Mouse (Mus musculus): Measurements from ENCODE around the gene Gm21992.

The Gm21992 gene

GRCm38 (mm10) chr19:4786313-4786712, 25.1 kb downstream of the Gm21992 start:
- TF ChIP-seq GATA4 (IDR thresholded peaks at IDR 0.05; ENCODE audit: insufficient replicate concordance, low read length) = no peak

GRCm38 (mm10) chr19:4785206-4785605, 26.2 kb downstream of the Gm21992 start:
- TF ChIP-seq GATA4 (IDR thresholded peaks at IDR 0.05; ENCODE audit: insufficient replicate concordance, low read length) = no peak

GRCm38 (mm10) chr19:4782891-4783290, 28.5 kb downstream of the Gm21992 start:
- TF ChIP-seq GATA4 (IDR thresholded peaks at IDR 0.05; ENCODE audit: insufficient replicate concordance, low read length) = no peak

GRCm38 (mm10) chr19:4772785-4773184, 38.6 kb downstream of the Gm21992 start:
- no peak for TF ChIP-seq GATA4 (IDR thresholded peaks at IDR 0.05; ENCODE audit: insufficient replicate concordance, low read length)

- TF ChIP-seq GATA4 (IDR thresholded peaks at IDR 0.05; ENCODE audit: insufficient replicate concordance, low read length) = no peak
These were observed 43.8 kb downstream of the Gm21992 start for GRCm38 (mm10) chr19:4767507-4768148.

- no peak for TF ChIP-seq GATA4 (IDR thresholded peaks at IDR 0.05; ENCODE audit: insufficient replicate concordance, low read length)
These were observed 48.5 kb downstream of the Gm21992 start for GRCm38 (mm10) chr19:4762876-4763275.

- no peak for TF ChIP-seq GATA4 (IDR thresholded peaks at IDR 0.05; ENCODE audit: insufficient replicate concordance, low read length)
These were observed 54.5 kb downstream of the Gm21992 start for GRCm38 (mm10) chr19:4756921-4757320.

- TF ChIP-seq GATA4 (IDR thresholded peaks at IDR 0.05; ENCODE audit: insufficient replicate concordance, low read length) = no peak
These were observed 55.1 kb downstream of the Gm21992 start, which contains the start of gene Rbm4b for GRCm38 (mm10) chr19:4756193-4756911. Gene Rbm4b (plus strand): TSS chr19:4756497.

GRCm38 (mm10) chr19:4755565-4756192, 55.7 kb downstream of the Gm21992 start:
- TF ChIP-seq GATA4 (IDR thresholded peaks at IDR 0.05; ENCODE audit: insufficient replicate concordance, low read length) = no peak

GRCm38 (mm10) chr19:4749975-4750374, 61.4 kb downstream of the Gm21992 start:
- TF ChIP-seq GATA4 (IDR thresholded peaks at IDR 0.05; ENCODE audit: insufficient replicate concordance, low read length) = no peak

- no peak for TF ChIP-seq GATA4 (IDR thresholded peaks at IDR 0.05; ENCODE audit: insufficient replicate concordance, low read length)
These were observed 62.9 kb downstream of the Gm21992 start for GRCm38 (mm10) chr19:4748493-4748892.

GRCm38 (mm10) chr19:4747631-4748312, 63.6 kb downstream of the Gm21992 start:
- TF ChIP-seq GATA4 (IDR thresholded peaks at IDR 0.05; ENCODE audit: insufficient replicate concordance, low read length) = no peak

- no peak for TF ChIP-seq GATA4 (IDR thresholded peaks at IDR 0.05; ENCODE audit: insufficient replicate concordance, low read length)
These were observed 64.8 kb downstream of the Gm21992 start for GRCm38 (mm10) chr19:4746611-4747010.

GRCm38 (mm10) chr19:4745681-4746080, 65.7 kb downstream of the Gm21992 start:
- no peak for TF ChIP-seq GATA4 (IDR thresholded peaks at IDR 0.05; ENCODE audit: insufficient replicate concordance, low read length)

- TF ChIP-seq GATA4 (IDR thresholded peaks at IDR 0.05; ENCODE audit: insufficient replicate concordance, low read length) = no peak
These were observed 66.4 kb downstream of the Gm21992 start for GRCm38 (mm10) chr19:4745057-4745456.
